Mouse (Mus musculus): ENCODE results near the gene Peg3.

GRCm38 (mm10) chr7:6756777-6757291 lies 26.6 kb upstream of the Peg3 start:
- TF ChIP-seq CTCF (IDR thresholded peaks at IDR 0.05; ENCODE audit: control insufficient read depth, insufficient read depth, insufficient replicate concordance, low read depth, low read length) (no peak), POLR2A (IDR thresholded peaks at IDR 0.05; ENCODE audit: control insufficient read depth, low read depth, low read length) (no peak)

Measured in testis, adult 2 months (tissue).